Mouse (Mus musculus): ENCODE measurements around the gene Olfr612. TPM values are rescaled to one million over a fixed set of nuclear protein-coding genes. Genes with fewer than 3 reads are reported as not detected.
"Not testable (repeated sequence)": the region's sequence is repeated elsewhere in the genome, so short reads cannot be mapped to it uniquely, and the experiment has no call there.

Olfr612 gene
- not detected in 2 replicates for polyA plus RNA-seq (2015; fragmentation: Nextera tagmentation; extraction: Ambion mirVana)

- not testable (repeated sequence) for H3K36me3 ChIP-seq; H3K4me1 ChIP-seq; H3K27ac ChIP-seq (replicated peaks); H3K9me3 ChIP-seq; H3K4me2 ChIP-seq; H3K27me3 ChIP-seq (replicated peaks); ATAC-seq (ENCODE audit: extremely low read depth, insufficient number of reproducible peaks, low FRiP score, low TSS enrichment); H3K9ac ChIP-seq; H3K4me3 ChIP-seq
- 65% methylated on average over 2 of the region's 2 CpGs for WGBS
These were observed at the start of gene Olfr612 for GRCm38 (mm10) chr7:103542617-103543016. Olfr612 (minus strand) TSS chr7:103542717.

- Histone ChIP-seq H3K4me2 (no peak within 1 kb of the TSS), H3K27ac (replicated peaks) (no peak within 1 kb of the TSS), H3K4me3 (no peak within 1 kb of the TSS), H3K9me3 (no peaks in the 10 kb centered on the region), H3K9ac (no peak within 1 kb of the TSS), H3K4me1 (no peaks in the 10 kb centered on the region), H3K36me3 (no peaks in the 10 kb centered on the region), H3K27me3 (replicated peaks) (no peaks in the 10 kb centered on the region)
- WGBS: 43% methylated on average over 2 of the region's 2 CpGs
- no peak for ATAC-seq (ENCODE audit: extremely low read depth, insufficient number of reproducible peaks, low FRiP score, low TSS enrichment)
These were observed 47.3 kb upstream of the Olfr612 start, which contains the start of gene Olfr618 for GRCm38 (mm10) chr7:103589803-103590202. Olfr618 (plus strand) TSS chr7:103590103.

- Histone ChIP-seq H3K27me3 (replicated peaks) (no peaks in the 10 kb centered on the region), H3K9ac (no peak within 1 kb of the TSS), H3K4me1 (peaks cover 4% of the 10 kb centered on the region; the same call in 1 of the 2 replicates), H3K27ac (replicated peaks) (no peak within 1 kb of the TSS), H3K4me2 (no peak within 1 kb of the TSS), H3K36me3 (no peaks in the 10 kb centered on the region), H3K4me3 (no peak within 1 kb of the TSS), H3K9me3 (no peaks in the 10 kb centered on the region)
- WGBS: 58% methylated on average over 1 of the region's 1 CpGs
- no peak for ATAC-seq (ENCODE audit: extremely low read depth, insufficient number of reproducible peaks, low FRiP score, low TSS enrichment)
These were observed 30.2 kb upstream of the Olfr612 start, which contains the start of gene Olfr617 for GRCm38 (mm10) chr7:103572761-103573160. Olfr617 (plus strand) TSS chr7:103573061.

- ATAC-seq (ENCODE audit: extremely low read depth, insufficient number of reproducible peaks, low FRiP score, low TSS enrichment): no peak
- no peak within 1 kb of the TSS for H3K27ac ChIP-seq (replicated peaks)
- H3K4me1 ChIP-seq: peaks cover 4% of the 10 kb centered on the region; the same call in 1 of the 2 replicates
- H3K4me3 ChIP-seq: no peak within 1 kb of the TSS
- no peaks in the 10 kb centered on the region for H3K27me3 ChIP-seq (replicated peaks)
- H3K4me2 ChIP-seq: no peak within 1 kb of the TSS
- H3K9me3 ChIP-seq: no peaks in the 10 kb centered on the region
- 76% methylated on average over 3 of the region's 3 CpGs for WGBS
- no peak within 1 kb of the TSS for H3K9ac ChIP-seq
- H3K36me3 ChIP-seq: no peaks in the 10 kb centered on the region
These were observed 26.5 kb upstream of the Olfr612 start, which contains the start of gene Olfr616 for GRCm38 (mm10) chr7:103569043-103569442. Olfr616 (minus strand) TSS chr7:103569143.

- WGBS: 71% methylated on average over 2 of the region's 2 CpGs
- no peak within 1 kb of the TSS for H3K4me3 ChIP-seq
- H3K27ac ChIP-seq (replicated peaks): no peak within 1 kb of the TSS
- H3K4me1 ChIP-seq: no peaks in the 10 kb centered on the region
- no peaks in the 10 kb centered on the region for H3K36me3 ChIP-seq
- H3K4me2 ChIP-seq: no peak within 1 kb of the TSS
- no peak within 1 kb of the TSS for H3K9ac ChIP-seq
- ATAC-seq (ENCODE audit: extremely low read depth, insufficient number of reproducible peaks, low FRiP score, low TSS enrichment): no peak
- no peaks in the 10 kb centered on the region for H3K27me3 ChIP-seq (replicated peaks)
- no peaks in the 10 kb centered on the region for H3K9me3 ChIP-seq
These were observed 13.3 kb upstream of the Olfr612 start, which contains the start of gene Olfr615 for GRCm38 (mm10) chr7:103555779-103556178. Olfr615 (plus strand) TSS chr7:103556079.

- no peaks in the 10 kb centered on the region for H3K27me3 ChIP-seq (replicated peaks)
- 71% methylated on average over 2 of the region's 2 CpGs for WGBS
- H3K36me3 ChIP-seq: no peaks in the 10 kb centered on the region
- no peaks in the 10 kb centered on the region for H3K4me1 ChIP-seq
- no peaks in the 10 kb centered on the region for H3K9me3 ChIP-seq
- no peak within 1 kb of the TSS for H3K27ac ChIP-seq (replicated peaks)
- no peak within 1 kb of the TSS for H3K4me3 ChIP-seq
- no peak for ATAC-seq (ENCODE audit: extremely low read depth, insufficient number of reproducible peaks, low FRiP score, low TSS enrichment)
- no peak within 1 kb of the TSS for H3K4me2 ChIP-seq
- H3K9ac ChIP-seq: no peak within 1 kb of the TSS
These were observed 5.3 kb upstream of the Olfr612 start, which contains the start of gene Olfr613 for GRCm38 (mm10) chr7:103547774-103548173. Olfr613 (plus strand) TSS chr7:103548074.

- not testable (repeated sequence) for H3K27me3 ChIP-seq (replicated peaks); H3K36me3 ChIP-seq; H3K4me3 ChIP-seq; H3K9ac ChIP-seq; ATAC-seq (ENCODE audit: extremely low read depth, insufficient number of reproducible peaks, low FRiP score, low TSS enrichment); H3K27ac ChIP-seq (replicated peaks); H3K4me1 ChIP-seq; H3K9me3 ChIP-seq; H3K4me2 ChIP-seq
- 45% methylated on average over 1 of the region's 1 CpGs for WGBS
These were observed 21.8 kb downstream of the Olfr612 start, which contains the start of gene Olfr611 for GRCm38 (mm10) chr7:103520746-103521145. Olfr611 (minus strand) TSS chr7:103520846.

- 75% methylated on average over 2 of the region's 2 CpGs for WGBS
- H3K4me3 ChIP-seq: no peak within 1 kb of the TSS
- no peak within 1 kb of the TSS for H3K9ac ChIP-seq
- H3K36me3 ChIP-seq: no peaks in the 10 kb centered on the region
- no peaks in the 10 kb centered on the region for H3K27me3 ChIP-seq (replicated peaks)
- no peaks in the 10 kb centered on the region for H3K9me3 ChIP-seq
- ATAC-seq (ENCODE audit: extremely low read depth, insufficient number of reproducible peaks, low FRiP score, low TSS enrichment): no peak
- H3K4me2 ChIP-seq: no peak within 1 kb of the TSS
- H3K27ac ChIP-seq (replicated peaks): no peak within 1 kb of the TSS
- no peaks in the 10 kb centered on the region for H3K4me1 ChIP-seq
These were observed 30.5 kb downstream of the Olfr612 start, which contains the start of gene Olfr610 for GRCm38 (mm10) chr7:103512022-103512421. Olfr610 (minus strand) TSS chr7:103512122.

- WGBS: 50% methylated on average over 1 of the region's 1 CpGs
- Histone ChIP-seq H3K4me1 (no peaks in the 10 kb centered on the region), H3K4me2 (no peak within 1 kb of the TSS), H3K4me3 (no peak within 1 kb of the TSS), H3K9ac (no peak within 1 kb of the TSS), H3K36me3 (no peaks in the 10 kb centered on the region), H3K27ac (replicated peaks) (no peak within 1 kb of the TSS), H3K9me3 (no peaks in the 10 kb centered on the region), H3K27me3 (replicated peaks) (no peaks in the 10 kb centered on the region)
- ATAC-seq (ENCODE audit: extremely low read depth, insufficient number of reproducible peaks, low FRiP score, low TSS enrichment): no peak
These were observed 44.6 kb downstream of the Olfr612 start, which contains the start of gene Olfr609 for GRCm38 (mm10) chr7:103497962-103498361. Olfr609 (minus strand) TSS chr7:103498062.

Small RNA genes within 50 kb of the gene (microRNA-seq; reads per million reads assigned to microRNA genes)
- not detected for gene Gm26506

Other genes with a start within 250 kb of the Olfr612 start
- not detected in 2 replicates for gene Olfr596, start 237.1 kb downstream of the Olfr612 start, polyA plus RNA-seq (2015; fragmentation: Nextera tagmentation; extraction: Ambion mirVana)
- gene Olfr597, start 226.4 kb downstream of the Olfr612 start, polyA plus RNA-seq (2015; fragmentation: Nextera tagmentation; extraction: Ambion mirVana): not detected in 2 replicates
- not detected in 2 replicates for gene Olfr598, start 219.1 kb downstream of the Olfr612 start, polyA plus RNA-seq (2015; fragmentation: Nextera tagmentation; extraction: Ambion mirVana)
- gene Olfr599, start 206.8 kb downstream of the Olfr612 start, polyA plus RNA-seq (2015; fragmentation: Nextera tagmentation; extraction: Ambion mirVana): not detected in 2 replicates
- not detected in 2 replicates for gene Olfr600, start 193.0 kb downstream of the Olfr612 start, polyA plus RNA-seq (2015; fragmentation: Nextera tagmentation; extraction: Ambion mirVana)
- gene Olfr601, start 180.1 kb downstream of the Olfr612 start, polyA plus RNA-seq (2015; fragmentation: Nextera tagmentation; extraction: Ambion mirVana): not detected in 2 replicates
- gene Olfr603, start 156.5 kb downstream of the Olfr612 start, polyA plus RNA-seq (2015; fragmentation: Nextera tagmentation; extraction: Ambion mirVana): not detected in 2 replicates
- not detected in 2 replicates for gene Usp17lc, start 127.6 kb downstream of the Olfr612 start, polyA plus RNA-seq (2015; fragmentation: Nextera tagmentation; extraction: Ambion mirVana)
- gene Olfr605, start 97.3 kb downstream of the Olfr612 start, polyA plus RNA-seq (2015; fragmentation: Nextera tagmentation; extraction: Ambion mirVana): not detected in 2 replicates
- not detected in 2 replicates for gene Olfr606, start 93.7 kb downstream of the Olfr612 start, polyA plus RNA-seq (2015; fragmentation: Nextera tagmentation; extraction: Ambion mirVana)
- 0.17 and 0.21 TPM in 2 replicates for gene Olfr607, start 78.6 kb downstream of the Olfr612 start, polyA plus RNA-seq (2015; fragmentation: Nextera tagmentation; extraction: Ambion mirVana)
- gene Olfr608, start 72.8 kb downstream of the Olfr612 start, polyA plus RNA-seq (2015; fragmentation: Nextera tagmentation; extraction: Ambion mirVana): 0.16 and 0.19 TPM in 2 replicates
- gene Olfr609, start 44.7 kb downstream of the Olfr612 start, polyA plus RNA-seq (2015; fragmentation: Nextera tagmentation; extraction: Ambion mirVana): not detected in 2 replicates
- not detected in 2 replicates for gene Olfr610, start 30.6 kb downstream of the Olfr612 start, polyA plus RNA-seq (2015; fragmentation: Nextera tagmentation; extraction: Ambion mirVana)
- gene Olfr611, start 21.9 kb downstream of the Olfr612 start, polyA plus RNA-seq (2015; fragmentation: Nextera tagmentation; extraction: Ambion mirVana): not detected in 2 replicates
- gene Olfr613, start 5.4 kb upstream of the Olfr612 start, polyA plus RNA-seq (2015; fragmentation: Nextera tagmentation; extraction: Ambion mirVana): not detected in 2 replicates
- gene Olfr615, start 13.4 kb upstream of the Olfr612 start, polyA plus RNA-seq (2015; fragmentation: Nextera tagmentation; extraction: Ambion mirVana): not detected in 2 replicates
- gene Olfr616, start 26.4 kb upstream of the Olfr612 start, polyA plus RNA-seq (2015; fragmentation: Nextera tagmentation; extraction: Ambion mirVana): not detected in 2 replicates
- not detected in 2 replicates for gene Olfr617, start 30.3 kb upstream of the Olfr612 start, polyA plus RNA-seq (2015; fragmentation: Nextera tagmentation; extraction: Ambion mirVana)
- gene Olfr618, start 47.4 kb upstream of the Olfr612 start, polyA plus RNA-seq (2015; fragmentation: Nextera tagmentation; extraction: Ambion mirVana): not detected in 2 replicates
- not detected in 2 replicates for gene Olfr619, start 57.9 kb upstream of the Olfr612 start, polyA plus RNA-seq (2015; fragmentation: Nextera tagmentation; extraction: Ambion mirVana)
- gene Olfr620, start 69.8 kb upstream of the Olfr612 start, polyA plus RNA-seq (2015; fragmentation: Nextera tagmentation; extraction: Ambion mirVana): not detected in 2 replicates
- not detected in 2 replicates for gene Olfr622, start 100.0 kb upstream of the Olfr612 start, polyA plus RNA-seq (2015; fragmentation: Nextera tagmentation; extraction: Ambion mirVana)
- not detected in 2 replicates for gene Olfr623, start 121.0 kb upstream of the Olfr612 start, polyA plus RNA-seq (2015; fragmentation: Nextera tagmentation; extraction: Ambion mirVana)
- 0.03 TPM in 1 of 2 replicates, not detected in the other for gene Olfr624, start 128.5 kb upstream of the Olfr612 start, polyA plus RNA-seq (2015; fragmentation: Nextera tagmentation; extraction: Ambion mirVana)
- not detected in 2 replicates for gene Olfr625-ps1, start 140.0 kb upstream of the Olfr612 start, polyA plus RNA-seq (2015; fragmentation: Nextera tagmentation; extraction: Ambion mirVana)
- gene Olfr243, start 172.0 kb upstream of the Olfr612 start, polyA plus RNA-seq (2015; fragmentation: Nextera tagmentation; extraction: Ambion mirVana): not detected in 2 replicates
- gene Olfr628, start 187.7 kb upstream of the Olfr612 start, polyA plus RNA-seq (2015; fragmentation: Nextera tagmentation; extraction: Ambion mirVana): not detected in 2 replicates
- gene Olfr629, start 202.2 kb upstream of the Olfr612 start, polyA plus RNA-seq (2015; fragmentation: Nextera tagmentation; extraction: Ambion mirVana): not detected in 2 replicates
- gene Olfr630, start 214.6 kb upstream of the Olfr612 start, polyA plus RNA-seq (2015; fragmentation: Nextera tagmentation; extraction: Ambion mirVana): not detected in 2 replicates
- gene Olfr69, start 228.9 kb upstream of the Olfr612 start, polyA plus RNA-seq (2015; fragmentation: Nextera tagmentation; extraction: Ambion mirVana): not detected in 2 replicates
- not detected in 2 replicates for gene Olfr68, start 237.0 kb upstream of the Olfr612 start, polyA plus RNA-seq (2015; fragmentation: Nextera tagmentation; extraction: Ambion mirVana)
- not detected in 2 replicates for gene Olfr67, start 249.1 kb upstream of the Olfr612 start, polyA plus RNA-seq (2015; fragmentation: Nextera tagmentation; extraction: Ambion mirVana)

Measured in heart, embryonic 13.5 days (tissue).